Mouse (Mus musculus) gastrocnemius, postnatal 10 days (tissue): Measurements from ENCODE around the gene Tenm2. TPM values are rescaled to one million over a fixed set of nuclear protein-coding genes. Genes with fewer than 3 reads are reported as not detected.

Experiments used
- DNase-seq: peaks from one replicate; pipeline ENCODE4 v3.0.0; 2021; ENCODE audit warnings: mixed read lengths
- total RNA-seq, 2 experiments: library from RNA; stranded (reverse); gene quantifications; 2 replicates each; pipeline ENCODE4 v1.2.3; 2021

Tenm2 gene
- total RNA-seq, 2 experiments from 2014 or later = 0.96 to 2.1 TPM

- no peak for DNase-seq
These were observed 333.5 kb downstream of the Tenm2 start for GRCm38 (mm10) chr11:36902302-36902701.

- DNase-seq = no peak
These were observed 342.7 kb downstream of the Tenm2 start for GRCm38 (mm10) chr11:36893061-36893460.

GRCm38 (mm10) chr11:36891106-36891505 is 344.7 kb downstream of the Tenm2 start:
- no peak for DNase-seq

- DNase-seq = no peak
These were observed 348.3 kb downstream of the Tenm2 start for GRCm38 (mm10) chr11:36887490-36887889.

- DNase-seq = no peak
These were observed 349.6 kb downstream of the Tenm2 start for GRCm38 (mm10) chr11:36886147-36886546.

GRCm38 (mm10) chr11:36872961-36873360 is 362.8 kb downstream of the Tenm2 start:
- no peak for DNase-seq

- DNase-seq = no peak
These were observed 365.2 kb downstream of the Tenm2 start for GRCm38 (mm10) chr11:36870548-36870947.

- DNase-seq = no peak
These were observed 384.1 kb downstream of the Tenm2 start for GRCm38 (mm10) chr11:36851690-36852089.

GRCm38 (mm10) chr11:36847451-36847850 is 388.3 kb downstream of the Tenm2 start:
- DNase-seq = no peak

- no peak for DNase-seq
These were observed 402.9 kb downstream of the Tenm2 start for GRCm38 (mm10) chr11:36832855-36833254.

GRCm38 (mm10) chr11:36831511-36831910 is 404.3 kb downstream of the Tenm2 start:
- DNase-seq = no peak

GRCm38 (mm10) chr11:36824666-36825065 is 411.1 kb downstream of the Tenm2 start:
- DNase-seq = no peak

- DNase-seq = no peak
These were observed 431.1 kb downstream of the Tenm2 start for GRCm38 (mm10) chr11:36804615-36805014.

- no peak for DNase-seq
These were observed 433.5 kb downstream of the Tenm2 start for GRCm38 (mm10) chr11:36802208-36802631.

GRCm38 (mm10) chr11:36801683-36802082 is 434.1 kb downstream of the Tenm2 start:
- no peak for DNase-seq

- no peak for DNase-seq
These were observed 436.4 kb downstream of the Tenm2 start for GRCm38 (mm10) chr11:36799409-36799808.

GRCm38 (mm10) chr11:36758009-36758408 is 477.8 kb downstream of the Tenm2 start:
- no peak for DNase-seq

- no peak for DNase-seq
These were observed 489.5 kb downstream of the Tenm2 start for GRCm38 (mm10) chr11:36746286-36746685.

GRCm38 (mm10) chr11:36727800-36728199 is 508.0 kb downstream of the Tenm2 start:
- DNase-seq = no peak

GRCm38 (mm10) chr11:36702881-36703280 is 532.9 kb downstream of the Tenm2 start:
- no peak for DNase-seq

GRCm38 (mm10) chr11:36700951-36701350 is 534.8 kb downstream of the Tenm2 start:
- DNase-seq = no peak

GRCm38 (mm10) chr11:36700131-36700530 is 535.6 kb downstream of the Tenm2 start:
- DNase-seq = no peak

- no peak for DNase-seq
These were observed 537.5 kb downstream of the Tenm2 start for GRCm38 (mm10) chr11:36698268-36698667.

GRCm38 (mm10) chr11:36697816-36698215 is 537.9 kb downstream of the Tenm2 start:
- DNase-seq = no peak

- no peak for DNase-seq
These were observed 538.6 kb downstream of the Tenm2 start for GRCm38 (mm10) chr11:36697021-36697639.
